Mouse (Mus musculus) stomach, embryonic 16.5 days (tissue): ENCODE data around the gene 1520401A03Rik. TPM values are rescaled to one million over a fixed set of nuclear protein-coding genes. Genes with fewer than 3 reads are reported as not detected.

ENCODE experiments used
- ATAC-seq: fragments of 200-750 bp; cut with Nextera tagmentation; 2 replicates; pipeline ENCODE4 v1.8.0; 2017; ENCODE audit warnings: moderate number of reproducible peaks, moderate TSS enrichment; ENCODE audit not compliant: insufficient read depth, low FRiP score
- H3K27ac ChIP-seq: fragments of 300-500 bp; sonication (generic); 2 replicates; pipeline ENCODE4 v1.5.1; 2014; ENCODE audit warnings: low read length
- H3K27me3 ChIP-seq: fragments of 300-500 bp; sonication (generic); 2 replicates; pipeline ENCODE4 v1.6.1; 2014; ENCODE audit warnings: low read length, control low read depth, mixed read lengths; ENCODE audit not compliant: control insufficient read depth, insufficient read depth
- H3K36me3 ChIP-seq: fragments of 300-500 bp; sonication (generic); 2 replicates; pipeline ENCODE4 v1.6.1; 2014; ENCODE audit warnings: low read length; ENCODE audit not compliant: control insufficient read depth, insufficient read depth
- H3K4me1 ChIP-seq: fragments of 300-500 bp; sonication (generic); 2 replicates; pipeline ENCODE4 v1.6.1; 2014; ENCODE audit warnings: low read length, control low read depth, mixed read lengths; ENCODE audit not compliant: control insufficient read depth, insufficient read depth
- H3K4me2 ChIP-seq: fragments of 300-500 bp; sonication (generic); 2 replicates; pipeline ENCODE4 v1.6.1; 2014; ENCODE audit warnings: low read depth, low read length, mixed read lengths
- H3K4me3 ChIP-seq: fragments of 300-500 bp; sonication (generic); replicated peaks from 2 replicates; pipeline ENCODE4 v1.5.1; 2014; ENCODE audit warnings: mild to moderate bottlenecking, low read length
- H3K9ac ChIP-seq: fragments of 300-500 bp; sonication (generic); 2 replicates; pipeline ENCODE4 v1.6.1; 2014; ENCODE audit warnings: low read length
- H3K9me3 ChIP-seq: fragments of 300-500 bp; sonication (generic); replicated peaks from 2 replicates; pipeline ENCODE4 v1.6.1; 2016; ENCODE audit warnings: low read length, control low read depth; ENCODE audit not compliant: control insufficient read depth
- WGBS: fragments of 180-500 bp; shearing (Covaris S2); extraction: QIAGEN DNeasy Blood & Tissue Kit; methylation state at CpG from one replicate; pipeline ENCODE4 v1.1.7; 2014; 5-methylcytosine and 5-hydroxymethylcytosine counted together
- polyA plus RNA-seq: library from polyadenylated mRNA; unstranded; fragments of >200 nt; fragmentation: Nextera tagmentation; extraction: Ambion mirVana; gene quantifications from 2 replicates; pipeline ENCODE4 v1.2.1, GENCODE M21; 2015

Gene 1520401A03Rik
- polyA plus RNA-seq, 1 experiment from 2014 or later = 0.23 TPM

DNA sequence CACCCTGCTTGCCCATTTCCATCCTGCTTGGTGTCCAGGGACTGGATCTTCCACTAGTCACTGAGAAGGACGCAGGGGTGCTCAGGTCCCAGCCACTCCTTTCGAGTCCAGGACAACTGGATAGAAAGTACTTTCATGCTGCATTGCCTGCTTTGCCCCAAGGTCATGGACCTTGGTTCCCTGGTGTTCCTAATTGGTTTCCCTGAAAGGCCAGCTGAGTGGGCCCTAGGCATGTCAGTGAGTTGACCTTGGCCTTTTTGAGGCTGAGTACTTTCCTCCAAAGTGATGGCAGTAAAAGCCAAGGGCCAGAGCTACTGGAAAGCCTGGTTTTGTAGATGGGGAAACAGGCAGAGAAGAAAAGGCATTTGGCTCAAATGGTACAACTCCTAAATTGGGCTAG lies 697 bp downstream of the 1520401A03Rik start:
- ATAC-seq = no peak
- H3K4me2 ChIP-seq = no peak overlapping the region
- H3K4me1 ChIP-seq = peaks cover 7% of the 10 kb centered on the region
- no peaks in the 10 kb centered on the region for H3K27me3 ChIP-seq
- H3K36me3 ChIP-seq = no peaks in the 10 kb centered on the region
- no peak overlapping the region for H3K4me3 ChIP-seq
- no peaks in the 10 kb centered on the region for H3K9me3 ChIP-seq
- 78% methylated on average over 2 of the region's 2 CpGs for WGBS
- H3K27ac ChIP-seq = no peak overlapping the region
- no peak overlapping the region for H3K9ac ChIP-seq

DNA sequence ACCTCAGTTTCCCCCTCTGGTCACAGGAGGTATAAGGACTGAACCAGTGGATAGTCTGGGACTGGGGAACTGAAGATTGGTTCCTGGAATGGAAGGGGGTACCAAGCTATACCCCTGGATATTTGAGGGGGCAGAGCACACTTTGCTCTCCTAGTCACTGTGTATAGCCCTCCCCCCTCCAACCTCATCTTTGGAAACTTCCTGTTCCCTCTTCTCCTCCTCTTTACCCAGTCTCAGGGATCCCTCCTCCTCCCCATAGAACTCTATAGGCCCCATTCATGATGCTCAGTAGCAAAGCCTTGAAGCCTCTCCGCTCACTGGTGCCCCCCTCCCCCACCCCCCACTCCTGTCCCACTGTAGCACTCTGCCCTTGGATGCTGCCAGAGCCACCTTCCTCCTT lies 3.1 kb downstream of the 1520401A03Rik start:
- WGBS = 30% methylated on average over 1 of the region's 1 CpGs
- ATAC-seq = peak; percentile 5; the same call in 1 of the 2 replicates

DNA sequence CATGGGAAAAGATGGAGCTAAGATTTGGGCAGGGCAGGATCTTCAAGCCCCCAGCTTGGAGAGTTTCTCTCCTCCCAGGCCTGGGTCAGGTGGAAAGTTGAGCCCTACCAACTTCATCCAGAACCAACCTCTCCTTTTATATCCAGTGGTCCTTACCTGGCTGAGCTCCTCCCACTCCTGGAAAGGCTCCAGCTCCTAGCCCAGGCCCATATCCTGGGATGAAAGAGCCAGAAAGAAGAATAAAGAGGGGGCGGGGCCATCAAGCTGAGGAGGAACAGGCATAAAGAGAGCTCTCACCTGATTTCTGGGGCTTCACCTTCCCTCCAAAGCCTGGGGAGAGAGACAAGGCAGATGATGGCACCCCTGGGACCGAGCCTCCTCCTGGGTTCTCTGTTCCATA lies 5.6 kb downstream of the 1520401A03Rik start:
- Histone ChIP-seq H3K4me3 (no peak overlapping the region), H3K9ac (no peak overlapping the region), H3K36me3 (no peaks in the 10 kb centered on the region), H3K9me3 (no peaks in the 10 kb centered on the region), H3K4me2 (no peak overlapping the region), H3K27ac (no peak overlapping the region), H3K4me1 (no peaks in the 10 kb centered on the region), H3K27me3 (no peaks in the 10 kb centered on the region)
- 64% methylated on average over 2 of the region's 2 CpGs for WGBS
- ATAC-seq = no peak

More for the DNA sequence above, 3.1 kb downstream of the 1520401A03Rik start:
- no peaks in the 10 kb centered on the region for H3K4me1 ChIP-seq
- no peaks in the 10 kb centered on the region for H3K9me3 ChIP-seq
- no peak overlapping the region for H3K9ac ChIP-seq
- H3K36me3 ChIP-seq = no peaks in the 10 kb centered on the region
- no peaks in the 10 kb centered on the region for H3K27me3 ChIP-seq
- no peak overlapping the region for H3K27ac ChIP-seq
- no peak overlapping the region for H3K4me2 ChIP-seq
- no peak overlapping the region for H3K4me3 ChIP-seq

DNA sequence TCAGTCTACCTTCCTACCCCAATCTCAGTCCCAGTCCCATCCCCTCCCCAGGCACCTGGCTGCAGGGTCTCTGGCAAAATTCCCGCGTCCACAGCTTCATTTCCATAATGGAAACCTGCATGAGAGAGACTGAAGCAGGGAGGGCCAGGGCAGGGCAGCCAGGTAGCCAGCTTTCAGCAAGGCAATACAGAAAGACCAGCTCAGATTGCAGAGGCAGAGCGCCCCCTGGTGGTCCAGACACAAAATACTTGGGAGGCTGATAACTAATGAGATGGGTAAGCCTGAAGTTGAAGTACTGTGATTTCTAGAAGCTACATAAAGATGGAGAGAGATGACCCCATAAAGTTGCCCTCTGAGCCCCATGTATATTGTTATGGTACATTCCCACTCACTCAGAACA lies 16.4 kb downstream of the 1520401A03Rik start:
- Histone ChIP-seq H3K4me2 (no peak overlapping the region), H3K4me3 (no peak overlapping the region), H3K4me1 (no peaks in the 10 kb centered on the region), H3K9me3 (no peaks in the 10 kb centered on the region), H3K27me3 (peaks cover under 1% of the 10 kb centered on the region; the same call in 1 of the 2 replicates), H3K36me3 (no peaks in the 10 kb centered on the region), H3K27ac (no peak overlapping the region), H3K9ac (no peak overlapping the region; the same call in 1 of the 2 replicates)
- ATAC-seq = peak; percentile 49; the same call in 1 of the 2 replicates
- WGBS = 4% methylated on average over 3 of the region's 3 CpGs

GRCm38 (mm10) chr17:23705525-23706104 lies 17.0 kb downstream of the 1520401A03Rik start:
- Histone ChIP-seq H3K9ac (no peak overlapping the region), H3K27me3 (peaks cover 6% of the 10 kb centered on the region; the same call in 1 of the 2 replicates), H3K9me3 (no peaks in the 10 kb centered on the region), H3K4me1 (no peaks in the 10 kb centered on the region), H3K27ac (no peak overlapping the region), H3K4me3 (no peak overlapping the region), H3K36me3 (no peaks in the 10 kb centered on the region), H3K4me2 (no peak overlapping the region)
- no peak for ATAC-seq
- 70% methylated on average over 7 of the region's 7 CpGs for WGBS

DNA sequence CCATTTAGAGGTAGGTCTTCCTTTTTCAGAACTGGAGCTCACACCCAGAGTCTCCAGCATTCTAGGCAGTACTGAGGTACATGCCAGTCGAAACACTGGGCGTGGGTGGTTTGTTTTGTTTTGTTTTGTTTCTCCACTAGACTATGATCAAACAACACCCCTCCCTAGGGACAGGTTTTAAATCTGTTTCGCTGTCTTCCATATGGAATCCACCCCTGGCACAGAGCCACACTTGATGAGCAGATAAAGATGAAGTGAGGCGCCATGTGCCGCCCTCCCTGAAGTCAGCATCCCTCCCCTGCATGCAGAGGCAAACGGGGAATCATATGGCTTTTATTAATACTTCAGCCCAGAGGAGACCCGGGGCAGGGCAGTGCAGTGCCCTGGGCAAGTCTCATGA lies 17.8 kb downstream of the 1520401A03Rik start:
- no peak overlapping the region for H3K4me3 ChIP-seq
- H3K4me2 ChIP-seq = no peak overlapping the region
- 45% methylated on average over 7 of the region's 7 CpGs for WGBS
- no peaks in the 10 kb centered on the region for H3K36me3 ChIP-seq
- no peaks in the 10 kb centered on the region for H3K9me3 ChIP-seq
- no peak overlapping the region for H3K27ac ChIP-seq
- no peak for ATAC-seq
- H3K27me3 ChIP-seq = peaks cover 7% of the 10 kb centered on the region; the same call in 1 of the 2 replicates
- H3K4me1 ChIP-seq = 0 out of 2 replicates have a peak, but pooled peaks cover 3% of the 10 kb centered on the region
- H3K9ac ChIP-seq = no peak overlapping the region

- ATAC-seq = no peak
- Histone ChIP-seq H3K4me2 (no peak overlapping the region), H3K4me1 (peaks cover 5% of the 10 kb centered on the region; the same call in 1 of the 2 replicates), H3K9ac (no peak overlapping the region), H3K4me3 (no peak overlapping the region), H3K36me3 (no peaks in the 10 kb centered on the region), H3K27me3 (peaks cover 10% of the 10 kb centered on the region; the same call in 1 of the 2 replicates), H3K9me3 (no peaks in the 10 kb centered on the region), H3K27ac (no peak overlapping the region)
- WGBS = 81% methylated on average over 9 of the region's 9 CpGs
These were observed 19.3 kb downstream of the 1520401A03Rik start for GRCm38 (mm10) chr17:23703301-23703700.

DNA sequence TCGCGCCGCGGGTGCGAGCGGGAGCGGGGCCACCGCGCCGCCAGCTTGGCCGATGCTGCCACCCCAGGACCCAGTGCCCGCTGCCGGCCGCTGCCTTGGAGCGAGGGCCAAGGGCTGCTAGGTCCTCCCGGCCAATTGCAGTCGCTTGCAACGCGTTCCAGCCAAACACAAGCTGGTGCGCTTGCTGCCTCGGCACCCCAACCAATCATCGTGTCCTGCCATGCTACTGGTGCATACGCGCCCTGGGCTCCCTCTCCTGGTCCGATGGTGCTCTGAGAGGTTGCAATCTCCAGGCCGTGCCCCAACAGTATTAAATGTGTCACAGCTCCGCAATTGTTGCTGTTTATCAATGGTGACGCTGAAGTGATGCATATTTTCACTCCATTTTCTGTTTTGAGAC lies 22.5 kb downstream of the 1520401A03Rik start:
- peak; percentile 95 for ATAC-seq
- Histone ChIP-seq H3K27me3 (peaks cover 10% of the 10 kb centered on the region; the same call in 1 of the 2 replicates), H3K4me3 (peak overlapping the region; percentile 69), H3K4me1 (peaks cover 5% of the 10 kb centered on the region; the same call in 1 of the 2 replicates), H3K27ac (no peak overlapping the region), H3K36me3 (no peaks in the 10 kb centered on the region), H3K9me3 (no peaks in the 10 kb centered on the region), H3K4me2 (peak overlapping the region; percentile 100), H3K9ac (peak overlapping the region; percentile 68)
- WGBS = under 1% methylated on average over 28 of the region's 28 CpGs

- Histone ChIP-seq H3K27ac (no peak overlapping the region), H3K4me3 (peak overlapping the region; percentile 69), H3K4me1 (peaks cover 5% of the 10 kb centered on the region; the same call in 1 of the 2 replicates), H3K36me3 (no peaks in the 10 kb centered on the region), H3K4me2 (peak overlapping the region; percentile 100), H3K9me3 (no peaks in the 10 kb centered on the region), H3K9ac (peak overlapping the region; percentile 68), H3K27me3 (peaks cover 10% of the 10 kb centered on the region; the same call in 1 of the 2 replicates)
- WGBS = under 1% methylated on average over 99 of the region's 101 CpGs
- peak; percentile 45; the same call in 1 of the 2 replicates for ATAC-seq
These were observed 23.2 kb downstream of the 1520401A03Rik start for GRCm38 (mm10) chr17:23699131-23700077.
